12 mouse cellular contexts compared by ENCODE assay signal in genomic region chr6:99764916-99765315, GRCm38 (mm10). TPM values are rescaled to one million over a fixed set of nuclear protein-coding genes. Genes with fewer than 3 reads are reported as not detected.
"Had no signal": no experiment of that assay in that cellular context is flagged by ENCODE, and none has a peak within 500 bp of the region (broad histone marks: within the 10 kb centered on the region; RNA-seq: fewer than 3 reads in every experiment).

No protein-coding gene starts in this region.

- DNase-seq: kidney, adult 18-20 months; kidney, postnatal 25 days; layer of hippocampus, adult 9-11 months; left cerebral cortex, postnatal 4 days; liver, embryonic 13.5 days; lung, adult 2 months; lung, postnatal 14 days; lung, postnatal 4 days; midbrain, embryonic 14.5 days; thymus, postnatal 36 days had no signal

RNA-seq across cellular contexts. Expression of gene Prok2, which starts 38.7 kb away (rescaled TPM):
- total RNA-seq: megakaryocyte progenitor cell, adult 5-6 weeks; megakaryocyte-erythroid progenitor cell, adult 5-6 weeks had no signal
